Mouse (Mus musculus): ENCODE measurements around the gene Akap1. TPM values are rescaled to one million over a fixed set of nuclear protein-coding genes. Genes with fewer than 3 reads are reported as not detected.
"Not testable (repeated sequence)": the region's sequence is repeated elsewhere in the genome, so short reads cannot be mapped to it uniquely, and the experiment has no call there.

The Akap1 gene
- total and polyA plus RNA-seq, 2 experiments from 2014 or later: 24.4 to 48.2 TPM

DNA sequence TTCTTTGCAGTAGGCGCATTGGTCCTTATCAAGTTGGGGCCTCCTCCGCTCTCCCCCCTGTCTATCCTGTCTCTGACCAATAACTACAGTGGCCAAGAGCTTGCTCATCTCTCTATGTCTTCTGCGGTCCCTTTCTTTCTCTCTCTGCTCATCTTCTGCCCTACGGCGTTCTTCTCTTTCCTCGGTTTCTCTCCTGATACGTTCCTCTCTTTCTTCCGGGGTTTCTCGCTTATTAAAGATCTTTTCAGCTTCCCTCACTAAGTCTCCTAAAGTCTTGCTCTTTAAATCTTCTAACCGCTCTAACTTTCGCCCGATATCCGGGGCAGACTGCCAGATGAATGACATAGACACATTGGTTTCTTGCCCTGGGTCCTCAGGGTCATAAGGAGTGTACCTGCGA, 29.9 kb upstream of the Akap1 start:
- H3K4me1 ChIP-seq (ENCODE audit: insufficient read depth, low read length); H3K27ac ChIP-seq (ENCODE audit: low read depth, low read length); H3K4me2 ChIP-seq (ENCODE audit: low read depth, low read length, poor library complexity, severe bottlenecking); H3K36me3 ChIP-seq (ENCODE audit: insufficient read depth, low read length); ATAC-seq (ENCODE audit: low FRiP score); H3K4me3 ChIP-seq (ENCODE audit: low read depth, low read length); H3K9ac ChIP-seq (replicated peaks; ENCODE audit: low read length, poor library complexity, severe bottlenecking); H3K9me3 ChIP-seq (ENCODE audit: low read length); H3K27me3 ChIP-seq (ENCODE audit: insufficient read depth, low read length); DNase-seq (ENCODE audit: low spot score): not testable (repeated sequence)
- 96% methylated on average over 11 of the region's 14 CpGs for WGBS

DNA sequence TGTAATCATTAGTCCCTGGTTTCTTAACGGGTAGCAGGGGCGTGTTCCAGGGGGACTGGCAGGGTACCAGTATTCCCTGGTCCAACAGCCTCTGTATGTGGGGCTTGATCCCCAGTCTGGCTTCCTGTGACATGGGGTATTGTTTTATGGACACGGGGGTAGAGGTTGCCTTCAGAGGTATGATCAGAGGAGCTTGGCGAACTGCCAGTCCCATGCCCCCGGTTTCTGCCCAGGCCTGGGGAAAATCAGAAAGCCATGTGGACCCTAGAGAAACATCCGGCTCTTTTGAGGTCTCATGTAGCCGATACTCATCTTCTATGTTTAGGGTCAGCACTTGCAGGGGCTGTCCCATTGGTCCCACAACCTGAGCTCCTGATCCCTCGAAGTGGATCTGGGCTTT, 29.1 kb upstream of the Akap1 start:
- not testable (repeated sequence) for H3K4me2 ChIP-seq (ENCODE audit: low read depth, low read length, poor library complexity, severe bottlenecking); H3K36me3 ChIP-seq (ENCODE audit: insufficient read depth, low read length); H3K27ac ChIP-seq (ENCODE audit: low read depth, low read length); ATAC-seq (ENCODE audit: low FRiP score); H3K4me1 ChIP-seq (ENCODE audit: insufficient read depth, low read length); H3K27me3 ChIP-seq (ENCODE audit: insufficient read depth, low read length); H3K9me3 ChIP-seq (ENCODE audit: low read length); DNase-seq (ENCODE audit: low spot score); H3K4me3 ChIP-seq (ENCODE audit: low read depth, low read length); H3K9ac ChIP-seq (replicated peaks; ENCODE audit: low read length, poor library complexity, severe bottlenecking)
- WGBS: 94% methylated on average over 2 of the region's 8 CpGs

DNA sequence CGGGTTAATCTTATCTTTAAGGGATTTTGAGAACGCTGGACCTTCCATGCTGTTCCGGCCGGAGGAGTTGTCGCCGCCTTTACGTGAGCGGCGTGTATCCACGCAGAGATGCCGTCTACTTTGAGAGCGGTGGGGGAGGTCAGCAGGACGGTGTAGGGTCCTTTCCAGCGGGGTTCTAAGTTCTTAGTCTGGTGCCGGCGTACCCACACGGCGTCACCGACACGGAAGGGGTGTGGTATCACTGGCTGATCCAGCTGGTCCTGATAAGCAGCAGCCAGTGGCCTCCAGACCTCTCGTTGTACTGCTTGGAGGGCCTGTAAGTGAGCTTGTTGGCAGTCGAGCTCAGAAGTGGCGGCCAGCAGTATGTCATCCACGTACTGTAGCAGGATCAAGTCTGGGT, 28.4 kb upstream of the Akap1 start:
- H3K27ac ChIP-seq (ENCODE audit: low read depth, low read length); H3K27me3 ChIP-seq (ENCODE audit: insufficient read depth, low read length); H3K9ac ChIP-seq (replicated peaks; ENCODE audit: low read length, poor library complexity, severe bottlenecking); H3K9me3 ChIP-seq (ENCODE audit: low read length); ATAC-seq (ENCODE audit: low FRiP score); H3K4me2 ChIP-seq (ENCODE audit: low read depth, low read length, poor library complexity, severe bottlenecking); H3K4me1 ChIP-seq (ENCODE audit: insufficient read depth, low read length); H3K4me3 ChIP-seq (ENCODE audit: low read depth, low read length); DNase-seq (ENCODE audit: low spot score); H3K36me3 ChIP-seq (ENCODE audit: insufficient read depth, low read length): not testable (repeated sequence)
- WGBS: 96% methylated on average over 21 of the region's 24 CpGs

DNA sequence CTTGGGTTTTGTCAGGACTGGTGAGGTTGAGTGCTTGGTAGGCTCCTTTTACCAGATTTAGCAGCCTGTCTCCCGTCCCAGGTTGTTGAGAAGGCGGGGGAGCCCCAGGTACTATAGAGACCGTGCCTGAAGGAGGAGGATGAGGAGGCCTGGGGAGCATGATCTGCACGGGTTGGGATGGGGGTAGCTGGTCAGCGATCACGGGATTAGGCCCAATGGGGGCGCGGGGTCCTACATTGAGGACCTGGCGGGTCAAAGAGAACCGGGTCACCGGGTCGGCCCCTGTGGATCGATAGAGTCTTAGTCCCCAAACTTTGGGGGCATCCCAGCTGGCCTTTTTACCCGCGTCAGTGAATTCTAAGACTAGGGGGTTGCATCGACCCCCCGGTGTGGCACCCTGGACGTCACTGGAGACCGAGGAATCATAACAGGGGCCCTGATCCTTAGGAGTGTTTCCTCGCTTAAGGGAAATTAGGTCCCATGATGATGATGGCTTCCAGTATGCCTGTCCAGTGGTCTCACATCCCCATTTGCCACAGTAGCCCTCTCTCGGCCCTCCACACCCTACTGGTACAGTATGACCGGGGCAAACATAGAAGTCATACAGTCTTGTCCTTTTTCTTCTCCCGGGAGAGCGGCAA, 27.7 kb upstream of the Akap1 start:
- not testable (repeated sequence) for H3K9ac ChIP-seq (replicated peaks; ENCODE audit: low read length, poor library complexity, severe bottlenecking); H3K4me2 ChIP-seq (ENCODE audit: low read depth, low read length, poor library complexity, severe bottlenecking); H3K36me3 ChIP-seq (ENCODE audit: insufficient read depth, low read length); ATAC-seq (ENCODE audit: low FRiP score); H3K4me1 ChIP-seq (ENCODE audit: insufficient read depth, low read length); H3K9me3 ChIP-seq (ENCODE audit: low read length); H3K27me3 ChIP-seq (ENCODE audit: insufficient read depth, low read length); DNase-seq (ENCODE audit: low spot score); H3K27ac ChIP-seq (ENCODE audit: low read depth, low read length); H3K4me3 ChIP-seq (ENCODE audit: low read depth, low read length)
- WGBS: 95% methylated on average over 21 of the region's 24 CpGs

DNA sequence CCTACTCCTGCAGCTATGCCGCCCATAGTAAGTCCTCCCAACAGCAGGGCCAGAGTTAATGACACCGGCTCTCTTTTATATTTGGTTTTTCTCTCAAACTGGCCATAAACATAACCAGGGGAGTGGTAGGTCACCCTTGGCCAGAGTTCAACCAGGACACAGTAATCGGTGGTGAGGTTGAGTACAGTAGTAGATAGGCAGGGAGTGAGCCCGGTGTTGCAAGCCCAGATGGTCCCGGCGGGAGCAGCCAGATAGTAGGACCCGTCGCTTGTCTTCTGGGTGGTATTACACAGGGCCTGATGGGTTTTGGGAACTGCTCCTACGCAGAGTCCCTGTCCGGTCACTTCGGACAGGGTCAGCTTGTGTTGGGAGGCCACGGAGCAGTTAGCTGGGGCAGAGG, 27.1 kb upstream of the Akap1 start:
- not testable (repeated sequence) for H3K9ac ChIP-seq (replicated peaks; ENCODE audit: low read length, poor library complexity, severe bottlenecking); ATAC-seq (ENCODE audit: low FRiP score); DNase-seq (ENCODE audit: low spot score); H3K4me1 ChIP-seq (ENCODE audit: insufficient read depth, low read length); H3K9me3 ChIP-seq (ENCODE audit: low read length); H3K4me3 ChIP-seq (ENCODE audit: low read depth, low read length); H3K4me2 ChIP-seq (ENCODE audit: low read depth, low read length, poor library complexity, severe bottlenecking); H3K36me3 ChIP-seq (ENCODE audit: insufficient read depth, low read length); H3K27me3 ChIP-seq (ENCODE audit: insufficient read depth, low read length); H3K27ac ChIP-seq (ENCODE audit: low read depth, low read length)
- whole genome bisulfite sequencing: 100% methylated on average over 4 of the region's 12 CpGs

DNA sequence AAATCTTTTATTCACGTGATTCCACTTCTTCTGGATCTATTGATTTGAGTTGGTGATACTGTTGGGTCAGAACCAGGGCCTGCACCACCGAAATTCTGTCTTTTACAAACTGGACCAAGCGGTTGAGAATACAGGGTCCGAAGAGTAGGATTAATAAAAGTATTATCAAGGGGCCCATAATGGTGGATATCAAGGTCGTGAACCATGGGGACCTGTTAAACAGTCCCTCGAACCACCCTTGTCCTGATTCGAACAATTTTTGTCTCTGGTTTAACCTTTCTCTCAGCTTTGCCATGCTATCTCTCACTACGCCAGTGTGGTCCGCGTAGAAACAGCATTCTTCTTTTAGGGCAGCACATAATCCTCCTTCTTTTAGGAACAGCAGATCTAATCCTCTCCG, 26.5 kb upstream of the Akap1 start:
- H3K4me3 ChIP-seq (ENCODE audit: low read depth, low read length); DNase-seq (ENCODE audit: low spot score); H3K4me1 ChIP-seq (ENCODE audit: insufficient read depth, low read length); ATAC-seq (ENCODE audit: low FRiP score); H3K9me3 ChIP-seq (ENCODE audit: low read length); H3K9ac ChIP-seq (replicated peaks; ENCODE audit: low read length, poor library complexity, severe bottlenecking); H3K27ac ChIP-seq (ENCODE audit: low read depth, low read length); H3K36me3 ChIP-seq (ENCODE audit: insufficient read depth, low read length); H3K27me3 ChIP-seq (ENCODE audit: insufficient read depth, low read length); H3K4me2 ChIP-seq (ENCODE audit: low read depth, low read length, poor library complexity, severe bottlenecking): not testable (repeated sequence)
- 90% methylated on average over 7 of the region's 11 CpGs for WGBS

Measured in midbrain, postnatal 0 days (tissue).